Mouse (Mus musculus): ENCODE data around the gene Stra6. TPM values are rescaled to one million over a fixed set of nuclear protein-coding genes. Genes with fewer than 3 reads are reported as not detected.

Stra6 gene
- total and polyA plus RNA-seq, 3 experiments = 0.11 TPM; not detected in 2

GRCm38 (mm10) chr9:58095977-58096376, 32.4 kb downstream of the Stra6 start:
- TF ChIP-seq GATA2 (IDR thresholded peaks at IDR 0.05; ENCODE audit: borderline replicate concordance, low read depth, low read length) = no peak
- TF ChIP-seq TAL1 (conservative IDR thresholded peaks at IDR 0.05; ENCODE audit: low read depth, low read length) = no peak
- no peak for TF ChIP-seq CTCF (IDR thresholded peaks at IDR 0.05; ENCODE audit: low read depth, low read length)
- TF ChIP-seq GATA1 (IDR thresholded peaks at IDR 0.05; ENCODE audit: borderline replicate concordance, low read length) = no peak
- no peak for TF ChIP-seq POLR2AphosphoS5 (IDR thresholded peaks at IDR 0.05; ENCODE audit: insufficient replicate concordance, low read depth, low read length)
- DNase-seq (ENCODE audit: low spot score) (no peak), ATAC-seq (ENCODE audit: extremely low read depth, insufficient number of reproducible peaks, low FRiP score, poor library complexity, severe bottlenecking) (no peak)
- no peaks in the 10 kb centered on the region for H3K4me1 ChIP-seq (ENCODE audit: insufficient read depth, low read depth, low read length)
- H3K36me3 ChIP-seq (replicated peaks) = no peaks in the 10 kb centered on the region
- H3K9me3 ChIP-seq (replicated peaks) = no peaks in the 10 kb centered on the region
- H3K27me3 ChIP-seq (ENCODE audit: insufficient read depth, low read length) = peaks cover 8% of the 10 kb centered on the region
- no peak overlapping the region for H3K4me3 ChIP-seq (ENCODE audit: low read depth, low read length)

- no peaks in the 10 kb centered on the region for H3K9me3 ChIP-seq (replicated peaks)
- H3K27me3 ChIP-seq (ENCODE audit: insufficient read depth, low read length) = peaks cover 8% of the 10 kb centered on the region
- TF ChIP-seq POLR2AphosphoS5 (IDR thresholded peaks at IDR 0.05; ENCODE audit: insufficient replicate concordance, low read depth, low read length) = no peak
- TF ChIP-seq TAL1 (conservative IDR thresholded peaks at IDR 0.05; ENCODE audit: low read depth, low read length) = no peak
- no peak for TF ChIP-seq GATA2 (IDR thresholded peaks at IDR 0.05; ENCODE audit: borderline replicate concordance, low read depth, low read length)
- no peak for TF ChIP-seq CTCF (IDR thresholded peaks at IDR 0.05; ENCODE audit: low read depth, low read length)
- no peak for TF ChIP-seq GATA1 (IDR thresholded peaks at IDR 0.05; ENCODE audit: borderline replicate concordance, low read length)
- H3K4me3 ChIP-seq (ENCODE audit: low read depth, low read length) = no peak overlapping the region
- H3K36me3 ChIP-seq (replicated peaks) = no peaks in the 10 kb centered on the region
- H3K4me1 ChIP-seq (ENCODE audit: insufficient read depth, low read depth, low read length) = no peaks in the 10 kb centered on the region
- DNase-seq (ENCODE audit: low spot score) = no peak
- ATAC-seq (ENCODE audit: extremely low read depth, insufficient number of reproducible peaks, low FRiP score, poor library complexity, severe bottlenecking) = no peak
These were observed 33.2 kb downstream of the Stra6 start for GRCm38 (mm10) chr9:58096629-58097301.

GRCm38 (mm10) chr9:58099836-58100565, 36.4 kb downstream of the Stra6 start:
- H3K27me3 ChIP-seq (ENCODE audit: insufficient read depth, low read length) = peaks cover 13% of the 10 kb centered on the region

GRCm38 (mm10) chr9:58102013-58102412, 38.4 kb downstream of the Stra6 start:
- DNase-seq (ENCODE audit: low spot score) (no peak), ATAC-seq (ENCODE audit: extremely low read depth, insufficient number of reproducible peaks, low FRiP score, poor library complexity, severe bottlenecking) (no peak)
- Histone ChIP-seq H3K9me3 (replicated peaks) (no peaks in the 10 kb centered on the region), H3K27me3 (ENCODE audit: insufficient read depth, low read length) (peaks cover 23% of the 10 kb centered on the region), H3K4me1 (ENCODE audit: insufficient read depth, low read depth, low read length) (no peaks in the 10 kb centered on the region), H3K36me3 (replicated peaks) (no peaks in the 10 kb centered on the region), H3K4me3 (ENCODE audit: low read depth, low read length) (no peak overlapping the region)
- TF ChIP-seq GATA2 (IDR thresholded peaks at IDR 0.05; ENCODE audit: borderline replicate concordance, low read depth, low read length) = no peak
- no peak for TF ChIP-seq TAL1 (conservative IDR thresholded peaks at IDR 0.05; ENCODE audit: low read depth, low read length)
- TF ChIP-seq CTCF (IDR thresholded peaks at IDR 0.05; ENCODE audit: low read depth, low read length) = no peak
- no peak for TF ChIP-seq GATA1 (IDR thresholded peaks at IDR 0.05; ENCODE audit: borderline replicate concordance, low read length)
- TF ChIP-seq POLR2AphosphoS5 (IDR thresholded peaks at IDR 0.05; ENCODE audit: insufficient replicate concordance, low read depth, low read length) = no peak

More at GRCm38 (mm10) chr9:58099836-58100565, 36.4 kb downstream of the Stra6 start:
- DNase-seq (ENCODE audit: low spot score) = no peak
- Histone ChIP-seq H3K4me1 (ENCODE audit: insufficient read depth, low read depth, low read length) (no peaks in the 10 kb centered on the region), H3K9me3 (replicated peaks) (no peaks in the 10 kb centered on the region), H3K36me3 (replicated peaks) (no peaks in the 10 kb centered on the region), H3K4me3 (ENCODE audit: low read depth, low read length) (no peak overlapping the region)
- no peak for ATAC-seq (ENCODE audit: extremely low read depth, insufficient number of reproducible peaks, low FRiP score, poor library complexity, severe bottlenecking)
- TF ChIP-seq TAL1 (conservative IDR thresholded peaks at IDR 0.05; ENCODE audit: low read depth, low read length) (no peak), CTCF (IDR thresholded peaks at IDR 0.05; ENCODE audit: low read depth, low read length) (no peak), POLR2AphosphoS5 (IDR thresholded peaks at IDR 0.05; ENCODE audit: insufficient replicate concordance, low read depth, low read length) (no peak)

- no peaks in the 10 kb centered on the region for H3K9me3 ChIP-seq (replicated peaks)
- no peak for TF ChIP-seq GATA2 (IDR thresholded peaks at IDR 0.05; ENCODE audit: borderline replicate concordance, low read depth, low read length)
- TF ChIP-seq GATA1 (IDR thresholded peaks at IDR 0.05; ENCODE audit: borderline replicate concordance, low read length) = no peak
- TF ChIP-seq POLR2AphosphoS5 (IDR thresholded peaks at IDR 0.05; ENCODE audit: insufficient replicate concordance, low read depth, low read length) = no peak
- TF ChIP-seq CTCF (IDR thresholded peaks at IDR 0.05; ENCODE audit: low read depth, low read length) = no peak
- no peak for TF ChIP-seq TAL1 (conservative IDR thresholded peaks at IDR 0.05; ENCODE audit: low read depth, low read length)
- no peak for ATAC-seq (ENCODE audit: extremely low read depth, insufficient number of reproducible peaks, low FRiP score, poor library complexity, severe bottlenecking)
These were observed 40.1 kb downstream of the Stra6 start for GRCm38 (mm10) chr9:58103647-58104046.

GRCm38 (mm10) chr9:58105595-58106169, 42.1 kb downstream of the Stra6 start:
- H3K9me3 ChIP-seq (replicated peaks) = no peaks in the 10 kb centered on the region
- no peak overlapping the region for H3K4me3 ChIP-seq (ENCODE audit: low read depth, low read length)
- H3K36me3 ChIP-seq (replicated peaks) = no peaks in the 10 kb centered on the region
- ATAC-seq (ENCODE audit: extremely low read depth, insufficient number of reproducible peaks, low FRiP score, poor library complexity, severe bottlenecking) (no peak), DNase-seq (ENCODE audit: low spot score) (no peak)
- no peaks in the 10 kb centered on the region for H3K4me1 ChIP-seq (ENCODE audit: insufficient read depth, low read depth, low read length)
- TF ChIP-seq POLR2AphosphoS5 (IDR thresholded peaks at IDR 0.05; ENCODE audit: insufficient replicate concordance, low read depth, low read length) = no peak
- TF ChIP-seq GATA1 (IDR thresholded peaks at IDR 0.05; ENCODE audit: borderline replicate concordance, low read length) = no peak
- no peak for TF ChIP-seq GATA2 (IDR thresholded peaks at IDR 0.05; ENCODE audit: borderline replicate concordance, low read depth, low read length)
- TF ChIP-seq CTCF (IDR thresholded peaks at IDR 0.05; ENCODE audit: low read depth, low read length) = no peak
- TF ChIP-seq TAL1 (conservative IDR thresholded peaks at IDR 0.05; ENCODE audit: low read depth, low read length) = no peak
- peaks cover 24% of the 10 kb centered on the region for H3K27me3 ChIP-seq (ENCODE audit: insufficient read depth, low read length)

More at GRCm38 (mm10) chr9:58103647-58104046, 40.1 kb downstream of the Stra6 start:
- Histone ChIP-seq H3K4me3 (ENCODE audit: low read depth, low read length) (no peak overlapping the region), H3K36me3 (replicated peaks) (no peaks in the 10 kb centered on the region), H3K27me3 (ENCODE audit: insufficient read depth, low read length) (peaks cover 23% of the 10 kb centered on the region), H3K4me1 (ENCODE audit: insufficient read depth, low read depth, low read length) (no peaks in the 10 kb centered on the region)
- no peak for DNase-seq (ENCODE audit: low spot score)

Measured in G1E (cell line).